Mouse (Mus musculus): ENCODE data around the gene Aqp5. TPM values are rescaled to one million over a fixed set of nuclear protein-coding genes. Genes with fewer than 3 reads are reported as not detected.

Gene Aqp5
- polyA plus RNA-seq, 1 experiment: not detected

DNA sequence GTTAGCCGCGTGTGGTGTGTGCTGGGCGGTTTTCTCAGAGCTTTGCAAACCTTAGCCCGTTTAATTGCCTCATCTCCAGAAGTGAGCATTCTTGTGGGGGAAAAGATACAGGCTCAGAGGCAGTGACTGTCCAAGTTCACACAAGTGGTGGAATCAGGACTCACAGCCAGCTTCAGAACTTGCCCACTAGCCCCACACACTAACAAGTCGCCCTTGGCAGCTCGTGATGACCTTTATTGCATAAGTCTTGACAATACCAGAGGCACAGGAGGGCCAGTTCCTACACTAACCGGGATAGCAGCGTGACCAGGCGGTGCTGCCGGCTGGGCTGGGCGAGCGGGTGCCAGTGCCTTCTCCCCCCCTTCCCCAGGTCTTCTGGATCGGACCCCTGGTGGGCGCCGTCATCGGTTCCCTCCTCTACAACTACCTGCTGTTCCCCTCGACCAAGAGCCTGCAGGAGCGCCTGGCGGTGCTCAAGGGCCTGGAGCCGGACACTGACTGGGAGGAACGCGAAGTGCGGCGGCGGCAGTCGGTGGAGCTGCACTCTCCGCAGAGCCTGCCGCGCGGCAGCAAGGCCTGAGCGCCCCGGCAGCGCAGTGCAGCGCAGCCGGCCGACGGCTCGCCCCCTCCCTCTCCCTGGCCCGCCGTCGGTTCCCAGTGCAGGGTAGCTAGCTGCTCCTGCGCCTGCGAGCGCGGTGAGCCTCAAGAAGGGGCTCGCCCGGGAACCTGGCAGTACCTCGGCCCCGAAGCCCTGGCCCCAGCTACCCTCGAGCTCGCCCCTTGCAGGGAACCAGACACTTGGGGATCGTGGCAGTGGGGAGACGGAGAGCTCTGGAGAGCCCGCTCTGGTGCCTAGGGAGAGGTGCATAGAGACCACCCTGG, 6.9 kb upstream of the Aqp5 start:
- TF ChIP-seq EP300 (IDR thresholded peaks at IDR 0.05; ENCODE audit: insufficient read depth, low read depth, low read length): no peak
- no peak for TF ChIP-seq POLR2A (IDR thresholded peaks at IDR 0.05; ENCODE audit: insufficient read depth, low read length)
- TF ChIP-seq CTCF (IDR thresholded peaks at IDR 0.05; ENCODE audit: low read depth, low read length): no peak
- H3K4me3 ChIP-seq (ENCODE audit: low read depth, low read length): peak overlapping the region; percentile 30
- peak overlapping the region; percentile 53 for H3K9ac ChIP-seq (ENCODE audit: low read depth, poor library complexity, severe bottlenecking)
- H3K36me3 ChIP-seq (ENCODE audit: control insufficient read depth, insufficient read depth, low read length, poor library complexity, severe bottlenecking): no peaks in the 10 kb centered on the region
- H3K4me1 ChIP-seq (ENCODE audit: control insufficient read depth, insufficient read depth, low read length): no peaks in the 10 kb centered on the region
- no peak overlapping the region for H3K27ac ChIP-seq (ENCODE audit: insufficient read depth, low read length)
- no peaks in the 10 kb centered on the region for H3K27me3 ChIP-seq (ENCODE audit: control insufficient read depth, insufficient read depth, low read length, poor library complexity, severe bottlenecking)
- no peaks in the 10 kb centered on the region for H3K9me3 ChIP-seq (replicated peaks; ENCODE audit: control insufficient read depth, insufficient read depth, low read length, poor library complexity, severe bottlenecking)

DNA sequence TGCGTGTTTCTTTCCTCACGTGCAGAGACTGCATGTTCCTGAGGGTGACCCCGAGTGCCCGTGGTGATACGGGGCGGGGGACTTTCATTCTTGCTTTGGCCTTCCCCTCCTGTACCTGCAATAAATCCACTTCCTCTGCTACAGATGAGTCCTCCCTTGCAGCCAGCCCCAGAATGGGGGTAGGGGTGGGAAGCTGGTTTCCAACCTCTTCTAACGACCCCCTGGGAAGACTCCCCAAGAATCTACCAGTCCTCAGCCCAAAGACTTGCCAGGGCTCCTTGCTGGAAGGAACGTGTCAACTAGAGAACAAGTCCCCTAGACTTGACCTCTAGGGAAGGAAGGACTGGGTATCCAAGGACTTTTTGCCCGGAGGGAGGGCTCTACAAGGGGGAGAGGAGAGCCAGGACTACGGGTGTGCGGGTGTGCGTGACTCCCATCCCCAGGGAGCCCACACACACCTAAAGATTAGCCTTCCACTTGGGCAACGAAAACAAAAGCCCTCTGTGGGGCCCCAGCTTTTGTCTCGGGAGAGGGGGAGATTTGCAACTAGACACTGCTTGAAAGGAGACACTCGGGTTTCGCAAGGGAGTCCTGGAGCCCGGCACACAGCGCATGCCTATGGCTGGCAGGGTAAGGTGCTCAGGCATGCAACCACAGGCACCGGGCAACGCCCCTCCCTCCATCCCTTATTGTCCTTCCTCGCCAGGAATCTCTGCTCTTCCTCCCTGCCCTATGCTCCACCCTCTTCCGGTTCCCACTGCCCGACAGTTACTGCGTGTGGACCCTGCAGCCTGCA, 6.0 kb upstream of the Aqp5 start:
- peak overlapping the region; percentile 30 for H3K4me3 ChIP-seq (ENCODE audit: low read depth, low read length)
- 0 out of 2 replicates have a peak, but pooled peaks cover under 1% of the 10 kb centered on the region for H3K27me3 ChIP-seq (ENCODE audit: control insufficient read depth, insufficient read depth, low read length, poor library complexity, severe bottlenecking)
- H3K36me3 ChIP-seq (ENCODE audit: control insufficient read depth, insufficient read depth, low read length, poor library complexity, severe bottlenecking): no peaks in the 10 kb centered on the region
- TF ChIP-seq POLR2A (IDR thresholded peaks at IDR 0.05; ENCODE audit: insufficient read depth, low read length) (no peak), CTCF (IDR thresholded peaks at IDR 0.05; ENCODE audit: low read depth, low read length) (no peak), EP300 (IDR thresholded peaks at IDR 0.05; ENCODE audit: insufficient read depth, low read depth, low read length) (no peak)
- H3K27ac ChIP-seq (ENCODE audit: insufficient read depth, low read length): no peak overlapping the region
- peaks cover 3% of the 10 kb centered on the region for H3K4me1 ChIP-seq (ENCODE audit: control insufficient read depth, insufficient read depth, low read length)
- H3K9ac ChIP-seq (ENCODE audit: low read depth, poor library complexity, severe bottlenecking): peak overlapping the region; percentile 53
- no peaks in the 10 kb centered on the region for H3K9me3 ChIP-seq (replicated peaks; ENCODE audit: control insufficient read depth, insufficient read depth, low read length, poor library complexity, severe bottlenecking)

GRCm38 (mm10) chr15:99585741-99586140, 4.8 kb upstream of the Aqp5 start:
- Histone ChIP-seq H3K4me3 (ENCODE audit: low read depth, low read length) (no peak overlapping the region), H3K9me3 (replicated peaks; ENCODE audit: control insufficient read depth, insufficient read depth, low read length, poor library complexity, severe bottlenecking) (no peaks in the 10 kb centered on the region), H3K27ac (ENCODE audit: insufficient read depth, low read length) (no peak overlapping the region), H3K27me3 (ENCODE audit: control insufficient read depth, insufficient read depth, low read length, poor library complexity, severe bottlenecking) (peaks cover 10% of the 10 kb centered on the region), H3K4me1 (ENCODE audit: control insufficient read depth, insufficient read depth, low read length) (peaks cover 3% of the 10 kb centered on the region), H3K9ac (ENCODE audit: low read depth, poor library complexity, severe bottlenecking) (no peak overlapping the region), H3K36me3 (ENCODE audit: control insufficient read depth, insufficient read depth, low read length, poor library complexity, severe bottlenecking) (no peaks in the 10 kb centered on the region)
- no peak for TF ChIP-seq EP300 (IDR thresholded peaks at IDR 0.05; ENCODE audit: insufficient read depth, low read depth, low read length)
- TF ChIP-seq POLR2A (IDR thresholded peaks at IDR 0.05; ENCODE audit: insufficient read depth, low read length): no peak
- TF ChIP-seq CTCF (IDR thresholded peaks at IDR 0.05; ENCODE audit: low read depth, low read length): no peak

DNA sequence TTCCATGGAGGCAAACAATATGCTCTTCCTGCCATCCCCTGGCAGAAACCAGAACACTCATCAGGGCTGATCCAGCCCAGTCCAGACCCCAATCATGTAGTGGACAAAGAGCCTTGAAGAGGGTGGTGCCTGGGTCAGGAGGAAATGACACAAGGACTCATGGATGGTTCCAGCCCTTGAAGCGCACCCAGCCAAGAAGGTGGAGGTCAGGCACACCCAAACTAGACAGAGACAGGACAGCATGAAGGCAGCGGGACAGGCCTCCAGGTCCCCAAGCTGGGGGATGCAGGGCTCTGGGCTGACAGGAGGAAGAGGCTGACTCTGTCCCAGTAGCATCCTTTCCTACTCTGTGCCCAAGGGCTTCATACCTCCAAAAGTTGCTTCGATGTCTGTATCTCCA, 4.1 kb upstream of the Aqp5 start:
- Histone ChIP-seq H3K36me3 (ENCODE audit: control insufficient read depth, insufficient read depth, low read length, poor library complexity, severe bottlenecking) (no peaks in the 10 kb centered on the region), H3K9ac (ENCODE audit: low read depth, poor library complexity, severe bottlenecking) (no peak overlapping the region), H3K27me3 (ENCODE audit: control insufficient read depth, insufficient read depth, low read length, poor library complexity, severe bottlenecking) (peaks cover 14% of the 10 kb centered on the region), H3K4me1 (ENCODE audit: control insufficient read depth, insufficient read depth, low read length) (peaks cover 3% of the 10 kb centered on the region), H3K9me3 (replicated peaks; ENCODE audit: control insufficient read depth, insufficient read depth, low read length, poor library complexity, severe bottlenecking) (no peaks in the 10 kb centered on the region), H3K4me3 (ENCODE audit: low read depth, low read length) (no peak overlapping the region), H3K27ac (ENCODE audit: insufficient read depth, low read length) (no peak overlapping the region)
- TF ChIP-seq CTCF (IDR thresholded peaks at IDR 0.05; ENCODE audit: low read depth, low read length) (no peak), POLR2A (IDR thresholded peaks at IDR 0.05; ENCODE audit: insufficient read depth, low read length) (no peak), EP300 (IDR thresholded peaks at IDR 0.05; ENCODE audit: insufficient read depth, low read depth, low read length) (no peak)

- Histone ChIP-seq H3K4me3 (ENCODE audit: low read depth, low read length) (no peak overlapping the region), H3K4me1 (ENCODE audit: control insufficient read depth, insufficient read depth, low read length) (peaks cover 3% of the 10 kb centered on the region), H3K9me3 (replicated peaks; ENCODE audit: control insufficient read depth, insufficient read depth, low read length, poor library complexity, severe bottlenecking) (no peaks in the 10 kb centered on the region), H3K27me3 (ENCODE audit: control insufficient read depth, insufficient read depth, low read length, poor library complexity, severe bottlenecking) (peaks cover 14% of the 10 kb centered on the region), H3K36me3 (ENCODE audit: control insufficient read depth, insufficient read depth, low read length, poor library complexity, severe bottlenecking) (no peaks in the 10 kb centered on the region), H3K27ac (ENCODE audit: insufficient read depth, low read length) (no peak overlapping the region), H3K9ac (ENCODE audit: low read depth, poor library complexity, severe bottlenecking) (no peak overlapping the region)
- TF ChIP-seq POLR2A (IDR thresholded peaks at IDR 0.05; ENCODE audit: insufficient read depth, low read length) (no peak), EP300 (IDR thresholded peaks at IDR 0.05; ENCODE audit: insufficient read depth, low read depth, low read length) (no peak), CTCF (IDR thresholded peaks at IDR 0.05; ENCODE audit: low read depth, low read length) (no peak)
These were observed 1.3 kb upstream of the Aqp5 start for GRCm38 (mm10) chr15:99589237-99589636.

Measured in ES-Bruce4 (cell line).